Mouse (Mus musculus) ES-Bruce4 (cell line): ENCODE data around the gene Acp5. TPM values are rescaled to one million over a fixed set of nuclear protein-coding genes. Genes with fewer than 3 reads are reported as not detected.

Experiments used
- H3K27ac ChIP-seq: 2 replicates; pipeline ENCODE4 v1.5.1; 2012; ENCODE audit warnings: low read length, inconsistent platforms; ENCODE audit not compliant: insufficient read depth
- H3K27me3 ChIP-seq: 2 replicates; pipeline ENCODE4 v1.6.1; 2012; ENCODE audit warnings: mild to moderate bottlenecking, low read length, inconsistent platforms; ENCODE audit not compliant: control insufficient read depth, poor library complexity, insufficient read depth, severe bottlenecking
- H3K36me3 ChIP-seq: 2 replicates; pipeline ENCODE4 v1.6.1; 2012; ENCODE audit warnings: inconsistent platforms, mild to moderate bottlenecking, low read length, moderate library complexity; ENCODE audit not compliant: control insufficient read depth, poor library complexity, insufficient read depth, severe bottlenecking
- H3K4me1 ChIP-seq: one replicate; pipeline ENCODE4 v1.8.1; 2011; ENCODE audit warnings: low read length; ENCODE audit not compliant: control insufficient read depth, insufficient read depth
- H3K4me3 ChIP-seq: 2 replicates; pipeline ENCODE4 v1.5.1; 2011; ENCODE audit warnings: low read depth, mild to moderate bottlenecking, low read length
- H3K9ac ChIP-seq: 2 replicates; pipeline ENCODE4 v1.6.1; 2012; ENCODE audit warnings: low read depth, mild to moderate bottlenecking, inconsistent platforms; ENCODE audit not compliant: poor library complexity, severe bottlenecking
- H3K9me3 ChIP-seq: replicated peaks from 2 replicates; pipeline ENCODE4 v1.6.1; 2012; ENCODE audit warnings: mild to moderate bottlenecking, low read length, inconsistent platforms; ENCODE audit not compliant: control insufficient read depth, poor library complexity, insufficient read depth, severe bottlenecking
- CTCF ChIP-seq: IDR thresholded peaks from one replicate; pipeline ENCODE4 v1.8.1; 2011; ENCODE audit warnings: low read depth, low read length
- EP300 ChIP-seq: IDR thresholded peaks from 2 replicates; pipeline ENCODE4 v1.6.1; 2011; ENCODE audit warnings: low read depth, low read length; ENCODE audit not compliant: insufficient read depth
- POLR2A ChIP-seq: IDR thresholded peaks from one replicate; pipeline ENCODE4 v1.8.1; 2011; ENCODE audit warnings: low read length; ENCODE audit not compliant: insufficient read depth
- polyA plus RNA-seq: library from polyadenylated mRNA; stranded (reverse); fragments of >200 nt; gene quantifications from 2 replicates; pipeline ENCODE4 v1.2.4, GENCODE M21; 2011; ENCODE audit warnings: low read depth; ENCODE audit not compliant: missing spikeins, insufficient read depth, insufficient read length

Gene Acp5
- polyA plus RNA-seq, 1 experiment: 7.6 TPM

- Histone ChIP-seq H3K27ac (no peak within 1 kb of the TSS), H3K4me3 (peak within 1 kb of the TSS; percentile 89), H3K4me1 (no peaks in the 10 kb centered on the region), H3K9me3 (no peaks in the 10 kb centered on the region), H3K27me3 (no peaks in the 10 kb centered on the region), H3K36me3 (no peaks in the 10 kb centered on the region), H3K9ac (peak within 1 kb of the TSS; percentile 58)
- TF ChIP-seq POLR2A (peak; percentile 71), CTCF (no peak)
Observed at GRCm38 (mm10) chr9:22085022-22085834, 50.3 kb downstream of the Acp5 start, which contains the start of gene Ecsit. Gene Ecsit (minus strand): TSS chr9:22085438.

- Histone ChIP-seq H3K9ac (peak overlapping the region; percentile 58), H3K4me3 (peak overlapping the region; percentile 84), H3K9me3 (no peaks in the 10 kb centered on the region), H3K27me3 (no peaks in the 10 kb centered on the region), H3K36me3 (no peaks in the 10 kb centered on the region), H3K27ac (no peak overlapping the region), H3K4me1 (no peaks in the 10 kb centered on the region)
- TF ChIP-seq EP300 (no peak), CTCF (no peak), POLR2A (no peak)
Observed at GRCm38 (mm10) chr9:22084667-22085021, 50.9 kb downstream of the Acp5 start.

Other genes with a start within 250 kb of the Acp5 start
- 5.7 and 7.8 TPM in 2 replicates for gene Rab3d, start 217.5 kb downstream of the Acp5 start, polyA plus RNA-seq
- gene Ccdc159, start 208.2 kb downstream of the Acp5 start, polyA plus RNA-seq: 2.9 and 4.9 TPM in 2 replicates
- gene Tmem205, start 208.2 kb downstream of the Acp5 start, polyA plus RNA-seq: 19.9 and 21.4 TPM in 2 replicates
- 5.4 and 5.6 TPM in 2 replicates for gene Plppr2, start 198.7 kb downstream of the Acp5 start, polyA plus RNA-seq
- gene Swsap1, start 180.0 kb downstream of the Acp5 start, polyA plus RNA-seq: 8.5 TPM in 2 replicates
- gene Epor, start 172.2 kb downstream of the Acp5 start, polyA plus RNA-seq: 0.57 and 1.9 TPM in 2 replicates
- gene Rgl3, start 146.3 kb downstream of the Acp5 start, polyA plus RNA-seq: 9.2 and 9.7 TPM in 2 replicates
- 1.6 and 2.8 TPM in 2 replicates for gene Ccdc151, start 133.1 kb downstream of the Acp5 start, polyA plus RNA-seq
- 108 and 116 TPM in 2 replicates for gene Prkcsh, start 132.9 kb downstream of the Acp5 start, polyA plus RNA-seq
- gene Elavl3, start 83.7 kb downstream of the Acp5 start, polyA plus RNA-seq: 8.3 and 10.6 TPM in 2 replicates
- gene Gm49318, start 64.5 kb downstream of the Acp5 start, polyA plus RNA-seq: not detected in 2 replicates
- gene Zfp653, start 64.3 kb downstream of the Acp5 start, polyA plus RNA-seq: 7.2 and 8.8 TPM in 2 replicates
- 20.9 and 21.9 TPM in 2 replicates for gene Ecsit, start 50.3 kb downstream of the Acp5 start, polyA plus RNA-seq
- gene Cnn1, start 36.5 kb downstream of the Acp5 start, polyA plus RNA-seq: 7.8 and 10.1 TPM in 2 replicates
- gene Elof1, start 18.5 kb downstream of the Acp5 start, polyA plus RNA-seq: 48.4 and 49.8 TPM in 2 replicates
- 83.8 and 86.5 TPM in 2 replicates for gene Pigyl, start 21.1 kb upstream of the Acp5 start, polyA plus RNA-seq
- gene Zfp872, start 52.4 kb upstream of the Acp5 start, polyA plus RNA-seq: 1.2 and 1.4 TPM in 2 replicates
- 34.4 and 41.6 TPM in 2 replicates for gene Zfp809, start 90.0 kb upstream of the Acp5 start, polyA plus RNA-seq
- 10.8 and 11.4 TPM in 2 replicates for gene Zfp599, start 124.2 kb upstream of the Acp5 start, polyA plus RNA-seq
- 8.4 and 10.7 TPM in 2 replicates for gene Zfp810, start 171.9 kb upstream of the Acp5 start, polyA plus RNA-seq